Mouse (Mus musculus): ENCODE measurements around the gene Lrrc2.

GRCm38 (mm10) chr9:110920665-110921419 is 30.5 kb upstream of the Lrrc2 start:
- TF ChIP-seq CTCF (IDR thresholded peaks at IDR 0.05; ENCODE audit: low read depth, low read length) (no peak), POLR2A (IDR thresholded peaks at IDR 0.05; ENCODE audit: insufficient read depth, low read length) (no peak)
